In genomic region chr14:22906716-22907115, GRCm38 (mm10) we compare ENCODE assay signal across 9 mouse cellular contexts.
DNase-seq lines count a peak whose midpoint lies in the region; ATAC-seq and TF ChIP-seq lines count a peak whose summit lies in the region.
"Had no signal": no experiment of that assay in that cellular context is flagged by ENCODE, and none has a peak within 500 bp of the region (broad histone marks: within the 10 kb centered on the region; RNA-seq: fewer than 3 reads in every experiment).

No protein-coding gene starts in this region.

- H3K27ac ChIP-seq in lung, embryonic 16.5 days (ENCODE audit: low read length): 0 out of 2 replicates have a peak overlapping the region, but pooled peaks have one; percentile 6
- H3K27ac ChIP-seq in hindbrain, embryonic 14.5 days: peak overlapping the region; percentile 17
- peak overlapping the region; percentile 77 for H3K27ac ChIP-seq in limb, embryonic 12.5 days
- H3K27ac ChIP-seq: midbrain, embryonic 12.5 days had no signal

- peak; percentile 55 for ATAC-seq in lung, embryonic 16.5 days (ENCODE audit: low read depth)
- ATAC-seq in hindbrain, embryonic 14.5 days (ENCODE audit: low FRiP score): peak; percentile 75; the same call in 1 of the 2 replicates
- ATAC-seq in limb, embryonic 12.5 days (ENCODE audit: insufficient number of reproducible peaks, insufficient read depth, low FRiP score, low TSS enrichment, low read depth): 0 out of 2 replicates have a peak, but pooled peaks have one; percentile 29

- H3K36me3 ChIP-seq in lung, embryonic 16.5 days (ENCODE audit: control insufficient read depth, insufficient read depth, low read length): no peaks in the 10 kb centered on the region
- H3K36me3 ChIP-seq in hindbrain, embryonic 14.5 days (replicated peaks; ENCODE audit: control insufficient read depth, insufficient read depth): no peaks in the 10 kb centered on the region
- H3K36me3 ChIP-seq in limb, embryonic 12.5 days: no peaks in the 10 kb centered on the region
- H3K36me3 ChIP-seq: midbrain, embryonic 12.5 days had no signal

- 38% methylated on average over 4 of the region's 4 CpGs for WGBS in lung, embryonic 16.5 days
- 57% methylated on average over 4 of the region's 4 CpGs for WGBS in lung, adult 2 months
- WGBS in hindbrain, embryonic 14.5 days: 43% methylated on average over 4 of the region's 4 CpGs
- 23% methylated on average over 4 of the region's 4 CpGs for WGBS in limb, embryonic 12.5 days

- no peak for TF ChIP-seq CTCF in lung, adult 2 months (IDR thresholded peaks at IDR 0.05; ENCODE audit: insufficient read depth, low read length)

- H3K4me2 ChIP-seq in lung, embryonic 16.5 days (ENCODE audit: low read depth, low read length): no peak overlapping the region
- no peak overlapping the region for H3K4me2 ChIP-seq in hindbrain, embryonic 14.5 days (replicated peaks)
- H3K4me2 ChIP-seq in limb, embryonic 12.5 days: no peak overlapping the region
- H3K4me2 ChIP-seq: midbrain, embryonic 12.5 days had no signal

- peaks cover 6% of the 10 kb centered on the region; the same call in 1 of the 2 replicates for H3K4me1 ChIP-seq in lung, embryonic 16.5 days (replicated peaks; ENCODE audit: control insufficient read depth, insufficient read depth, low read length)
- no peaks in the 10 kb centered on the region for H3K4me1 ChIP-seq in lung, adult 2 months (ENCODE audit: control insufficient read depth, insufficient read depth, low read length)
- peaks cover 20% of the 10 kb centered on the region for H3K4me1 ChIP-seq in hindbrain, embryonic 14.5 days (replicated peaks; ENCODE audit: control insufficient read depth, insufficient read depth, low read length)
- peaks cover 37% of the 10 kb centered on the region for H3K4me1 ChIP-seq in limb, embryonic 12.5 days (replicated peaks)

- no peak for DNase-seq in lung, adult 2 months
- peak; percentile 20 to 30 for DNase-seq in cerebellum, postnatal 14 days
- DNase-seq in hindbrain, embryonic 14.5 days (ENCODE audit: low spot score): peak; percentile 55
- no peak for DNase-seq in urinary bladder, postnatal 36 days (ENCODE audit: low spot score in 2 of 2)
- no peak for DNase-seq in c-Kit-positive CD71-positive TER-119-positive erythroid progenitor cells, embryonic 14.5 days (ENCODE audit: low spot score)
- no peak for DNase-seq in gastrocnemius, adult 8-10 months (ENCODE audit: low spot score in 2 of 2)

- TF ChIP-seq POLR2A in lung, adult 2 months (IDR thresholded peaks at IDR 0.05; ENCODE audit: borderline replicate concordance, extremely low read depth, low read depth, low read length): no peak

- H3K9ac ChIP-seq in lung, embryonic 16.5 days (ENCODE audit: low read length): no peak overlapping the region
- no peak overlapping the region for H3K9ac ChIP-seq in hindbrain, embryonic 14.5 days
- no peak overlapping the region for H3K9ac ChIP-seq in limb, embryonic 12.5 days (replicated peaks)
- H3K9ac ChIP-seq: midbrain, embryonic 12.5 days had no signal

- H3K4me3 ChIP-seq in lung, embryonic 16.5 days (ENCODE audit: low read length): no peak overlapping the region
- H3K4me3 ChIP-seq in lung, adult 2 months (replicated peaks; ENCODE audit: extremely low read depth, low read depth, low read length): no peak overlapping the region
- H3K4me3 ChIP-seq in hindbrain, embryonic 14.5 days (replicated peaks; ENCODE audit: low read length): no peak overlapping the region
- no peak overlapping the region for H3K4me3 ChIP-seq in limb, embryonic 12.5 days (replicated peaks)
- H3K4me3 ChIP-seq: midbrain, embryonic 12.5 days had no signal

- H3K9me3 ChIP-seq in lung, embryonic 16.5 days (ENCODE audit: control insufficient read depth, low read length): no peaks in the 10 kb centered on the region
- H3K9me3 ChIP-seq in hindbrain, embryonic 14.5 days (ENCODE audit: control insufficient read depth, low read length): no peaks in the 10 kb centered on the region
- no peaks in the 10 kb centered on the region for H3K9me3 ChIP-seq in limb, embryonic 12.5 days
- H3K9me3 ChIP-seq: midbrain, embryonic 12.5 days had no signal

- H3K27me3 ChIP-seq in lung, embryonic 16.5 days (ENCODE audit: control insufficient read depth, insufficient read depth, low read depth, low read length): no peaks in the 10 kb centered on the region
- no peaks in the 10 kb centered on the region for H3K27me3 ChIP-seq in hindbrain, embryonic 14.5 days (ENCODE audit: control insufficient read depth, insufficient read depth, low read length)
- H3K27me3 ChIP-seq in limb, embryonic 12.5 days: no peaks in the 10 kb centered on the region
- H3K27me3 ChIP-seq: midbrain, embryonic 12.5 days had no signal

Comparison
In these comparisons a context has a peak if more than half of its experiments do, and no peak if none do; other contexts are left out.
1. H3K27ac ChIP-seq: peak in every context shown above with its lines; median percentile 77 in limb, embryonic 12.5 days; 17 in hindbrain, embryonic 14.5 days; 6 in lung, embryonic 16.5 days.
2. DNase-seq: peak in cerebellum, postnatal 14 days (2 of 2) and hindbrain, embryonic 14.5 days (single experiment); none in lung, adult 2 months (single experiment), urinary bladder, postnatal 36 days (0 of 2), c-Kit-positive CD71-positive TER-119-positive erythroid progenitor cells, embryonic 14.5 days (single experiment) and gastrocnemius, adult 8-10 months (0 of 2).
3. Peak in every context shown above with its lines, with median percentiles within 50 percentile points of each other: ATAC-seq.